Mouse (Mus musculus): ENCODE measurements around the gene Ccn1. TPM values are rescaled to one million over a fixed set of nuclear protein-coding genes. Genes with fewer than 3 reads are reported as not detected.

Gene Ccn1
- 10 to 100 TPM; 13.3 to 13.7 TPM for total RNA-seq (2021)
- long read RNA-seq, experiment 1, transcript Ccn1-201 (5 exons, 2,019 nt), result major isoform, 6 of 7 reads
- long read RNA-seq, experiment 1, partial matches to known transcripts, result 1 of 7 reads
- long read RNA-seq, experiment 1, other reads (novel, unspliced or antisense), result 0 of 7 reads
- long read RNA-seq, experiment 2, transcript Ccn1-201 (5 exons, 2,019 nt), result major isoform, 7 of 13 reads
- long read RNA-seq, experiment 2, partial matches to known transcripts, result 5 of 13 reads
- long read RNA-seq, experiment 2, other reads (novel, unspliced or antisense), result 1 of 13 reads

GRCm38 (mm10) chr3:145649852-145650202 is at the start of gene Ccn1:
TSS of gene Ccn1 (minus strand) at chr3:145649981.
- peak in 1 of 2 experiments; percentile 29 for DNase-seq (ENCODE audit: low spot score in 2 of 2)

GRCm38 (mm10) chr3:145693361-145693760 is 43.6 kb upstream of the Ccn1 start:
- DNase-seq (ENCODE audit: low spot score in 2 of 2), result no peak

GRCm38 (mm10) chr3:145692037-145692436 is 42.3 kb upstream of the Ccn1 start:
- DNase-seq (ENCODE audit: low spot score in 2 of 2), result no peak

- DNase-seq (ENCODE audit: low spot score in 2 of 2), result no peak
Observed at GRCm38 (mm10) chr3:145691415-145691814, 41.6 kb upstream of the Ccn1 start.

GRCm38 (mm10) chr3:145689271-145689670 is 39.5 kb upstream of the Ccn1 start:
- no peak for DNase-seq (ENCODE audit: low spot score in 2 of 2)

- DNase-seq (ENCODE audit: low spot score in 2 of 2), result no peak
Observed at GRCm38 (mm10) chr3:145687836-145688235, 38.1 kb upstream of the Ccn1 start.

GRCm38 (mm10) chr3:145684604-145685441 is 35.0 kb upstream of the Ccn1 start:
- DNase-seq (ENCODE audit: low spot score in 2 of 2), result no peak

- DNase-seq (ENCODE audit: low spot score in 2 of 2), result no peak
Observed at GRCm38 (mm10) chr3:145684201-145684600, 34.4 kb upstream of the Ccn1 start.

- no peak for DNase-seq (ENCODE audit: low spot score in 2 of 2)
Observed at GRCm38 (mm10) chr3:145681348-145681935, 31.7 kb upstream of the Ccn1 start.

GRCm38 (mm10) chr3:145680686-145681085 is 30.9 kb upstream of the Ccn1 start:
- no peak for DNase-seq (ENCODE audit: low spot score in 2 of 2)

GRCm38 (mm10) chr3:145676212-145676611 is 26.4 kb upstream of the Ccn1 start:
- no peak for DNase-seq (ENCODE audit: low spot score in 2 of 2)

- DNase-seq (ENCODE audit: low spot score in 2 of 2), result no peak
Observed at GRCm38 (mm10) chr3:145674815-145675214, 25.0 kb upstream of the Ccn1 start.

- no peak for DNase-seq (ENCODE audit: low spot score in 2 of 2)
Observed at GRCm38 (mm10) chr3:145666383-145666782, 16.6 kb upstream of the Ccn1 start.

GRCm38 (mm10) chr3:145656993-145657713 is 7.4 kb upstream of the Ccn1 start:
- no peak for DNase-seq (ENCODE audit: low spot score in 2 of 2)

- DNase-seq (ENCODE audit: low spot score in 2 of 2), result no peak
Observed at GRCm38 (mm10) chr3:145654944-145655343, 5.2 kb upstream of the Ccn1 start.

GRCm38 (mm10) chr3:145654028-145654427 is 4.2 kb upstream of the Ccn1 start:
- no peak for DNase-seq (ENCODE audit: low spot score in 2 of 2)

GRCm38 (mm10) chr3:145653191-145653940 is 3.6 kb upstream of the Ccn1 start:
- DNase-seq (ENCODE audit: low spot score in 2 of 2), result peak; percentile 28 to 36

GRCm38 (mm10) chr3:145652322-145653131 is 2.7 kb upstream of the Ccn1 start:
- DNase-seq (ENCODE audit: low spot score in 2 of 2), result no peak

- DNase-seq (ENCODE audit: low spot score in 2 of 2), result no peak
Observed at GRCm38 (mm10) chr3:145651978-145652321, 2.2 kb upstream of the Ccn1 start.
